8 mouse cellular contexts compared by ENCODE assay signal in genomic region chr10:108163021-108163410, GRCm38 (mm10). TPM values are rescaled to one million over a fixed set of nuclear protein-coding genes. Genes with fewer than 3 reads are reported as not detected.
DNase-seq lines count a peak whose midpoint lies in the region; ATAC-seq and TF ChIP-seq lines count a peak whose summit lies in the region.

No protein-coding gene starts in this region.

- ATAC-seq in heart, embryonic 13.5 days (ENCODE audit: extremely low read depth, insufficient number of reproducible peaks, low FRiP score, low TSS enrichment), result no peak
- ATAC-seq in limb, embryonic 12.5 days (ENCODE audit: insufficient number of reproducible peaks, insufficient read depth, low FRiP score, low TSS enrichment, low read depth), result no peak
- no peak for ATAC-seq in midbrain, postnatal 0 days (ENCODE audit: low FRiP score)
- ATAC-seq in monocyte, adult 5-6 weeks (replicated peaks; ENCODE audit: insufficient number of reproducible peaks, low FRiP score, low TSS enrichment, poor library complexity, severe bottlenecking), result no peak

- no peak for TF ChIP-seq POLR2A in bone marrow macrophage, adult 2 months (IDR thresholded peaks at IDR 0.05; ENCODE audit: borderline replicate concordance, low read depth, low read length)

- 0% methylated on average over 12 of the region's 12 CpGs for WGBS in heart, embryonic 13.5 days
- WGBS in limb, embryonic 12.5 days, result under 1% methylated on average over 12 of the region's 12 CpGs
- WGBS in midbrain, postnatal 0 days, result 0% methylated on average over 12 of the region's 12 CpGs

- H3K27ac ChIP-seq in bone marrow macrophage, adult 2 months (ENCODE audit: insufficient read depth, low read depth, low read length), result peak overlapping the region; percentile 97
- H3K27ac ChIP-seq in heart, embryonic 13.5 days (replicated peaks), result peak overlapping the region; percentile 100
- peak overlapping the region; percentile 98 for H3K27ac ChIP-seq in limb, embryonic 12.5 days
- peak overlapping the region; percentile 100 for H3K27ac ChIP-seq in midbrain, postnatal 0 days (ENCODE audit: low read depth, low read length)

- peaks cover 13% of the 10 kb centered on the region for H3K4me1 ChIP-seq in bone marrow macrophage, adult 2 months (ENCODE audit: control insufficient read depth, insufficient read depth, low read length)
- H3K4me1 ChIP-seq in heart, embryonic 13.5 days, result peaks cover 40% of the 10 kb centered on the region
- H3K4me1 ChIP-seq in limb, embryonic 12.5 days (replicated peaks), result peaks cover 14% of the 10 kb centered on the region
- H3K4me1 ChIP-seq in midbrain, postnatal 0 days (ENCODE audit: insufficient read depth, low read length), result peaks cover 14% of the 10 kb centered on the region; the same call in 1 of the 2 replicates

- no peaks in the 10 kb centered on the region for H3K27me3 ChIP-seq in heart, embryonic 13.5 days (replicated peaks)
- no peaks in the 10 kb centered on the region for H3K27me3 ChIP-seq in limb, embryonic 12.5 days
- no peaks in the 10 kb centered on the region for H3K27me3 ChIP-seq in midbrain, postnatal 0 days (ENCODE audit: insufficient read depth, low read length)

- peak; percentile 15 for DNase-seq in ovary, postnatal 36 days (ENCODE audit: low spot score)
- DNase-seq in ovary, postnatal 14 days (ENCODE audit: low spot score), result no peak
- peak; percentile 45 for DNase-seq in midbrain, postnatal 0 days (ENCODE audit: low spot score)
- no peak for DNase-seq in frontal cortex, postnatal 14 days (ENCODE audit: low spot score in 2 of 2)

- H3K4me2 ChIP-seq in heart, embryonic 13.5 days, result peak overlapping the region; percentile 70
- H3K4me2 ChIP-seq in limb, embryonic 12.5 days, result peak overlapping the region; percentile 61
- peak overlapping the region; percentile 69 for H3K4me2 ChIP-seq in midbrain, postnatal 0 days (ENCODE audit: low read depth, low read length, poor library complexity, severe bottlenecking)

- TF ChIP-seq CTCF in bone marrow macrophage, adult 2 months (IDR thresholded peaks at IDR 0.05; ENCODE audit: low read depth, low read length), result no peak
- TF ChIP-seq CTCF in midbrain, postnatal 0 days (IDR thresholded peaks at IDR 0.05), result no peak

- H3K36me3 ChIP-seq in heart, embryonic 13.5 days, result no peaks in the 10 kb centered on the region
- H3K36me3 ChIP-seq in limb, embryonic 12.5 days, result no peaks in the 10 kb centered on the region
- no peaks in the 10 kb centered on the region for H3K36me3 ChIP-seq in midbrain, postnatal 0 days (ENCODE audit: insufficient read depth, low read length)

- no peaks in the 10 kb centered on the region for H3K9me3 ChIP-seq in heart, embryonic 13.5 days
- H3K9me3 ChIP-seq in limb, embryonic 12.5 days, result no peaks in the 10 kb centered on the region
- no peaks in the 10 kb centered on the region for H3K9me3 ChIP-seq in midbrain, postnatal 0 days (ENCODE audit: low read length)

- H3K9ac ChIP-seq in heart, embryonic 13.5 days, result peak overlapping the region; percentile 100
- peak overlapping the region; percentile 98 for H3K9ac ChIP-seq in limb, embryonic 12.5 days (replicated peaks)
- H3K9ac ChIP-seq in midbrain, postnatal 0 days (replicated peaks; ENCODE audit: low read length, poor library complexity, severe bottlenecking), result peak overlapping the region; percentile 99

- H3K4me3 ChIP-seq in bone marrow macrophage, adult 2 months (ENCODE audit: insufficient read depth, low read length), result peak overlapping the region; percentile 100
- H3K4me3 ChIP-seq in heart, embryonic 13.5 days, result peak overlapping the region; percentile 95
- peak overlapping the region; percentile 98 for H3K4me3 ChIP-seq in limb, embryonic 12.5 days (replicated peaks)
- peak overlapping the region; percentile 100 for H3K4me3 ChIP-seq in midbrain, postnatal 0 days (ENCODE audit: low read depth, low read length)

RNA-seq across cellular contexts. Expression of gene Ppp1r12a, which starts 1.0 kb away (rescaled TPM):
- polyA plus RNA-seq in bone marrow macrophage, adult 2 months (2012; ENCODE audit: insufficient read depth, insufficient read length, missing spikeins), result 84.8 and 101 TPM in 2 replicates
- polyA plus RNA-seq in heart, embryonic 13.5 days (2015; fragmentation: Nextera tagmentation; extraction: Ambion mirVana), result 88.1 and 100.0 TPM in 2 replicates
- 77.8 and 82.4 TPM in 2 replicates for polyA plus RNA-seq in limb, embryonic 12.5 days (2016; fragmentation: Nextera tagmentation; extraction: Ambion mirVana)
- 71.7 and 83.9 TPM in 2 replicates for total RNA-seq in midbrain, postnatal 0 days (2014; rRNA removed)
- 52.0 and 54.3 TPM in 2 replicates for polyA plus RNA-seq in midbrain, postnatal 0 days (2015; fragmentation: Nextera tagmentation; extraction: Ambion mirVana)
- total RNA-seq in monocyte, adult 5-6 weeks (2017), result 397 to 532 TPM (median 436 TPM) in 3 replicates

Comparison
In these comparisons a context has a peak if more than half of its experiments do, and no peak if none do; other contexts are left out.
1. DNase-seq: peak in ovary, postnatal 36 days (single experiment) and midbrain, postnatal 0 days (single experiment); none in ovary, postnatal 14 days (single experiment) and frontal cortex, postnatal 14 days (0 of 2).
2. Peak in every context shown above with its lines, with median percentiles within 50 percentile points of each other: H3K27ac ChIP-seq, H3K4me3 ChIP-seq, H3K4me2 ChIP-seq and H3K9ac ChIP-seq.